Mouse (Mus musculus): ENCODE results near the gene Klhl10.

GRCm38 (mm10) chr11:100432002-100432401 lies 9.7 kb upstream of the Klhl10 start:
- no peak for TF ChIP-seq POLR2A (IDR thresholded peaks at IDR 0.05; ENCODE audit: extremely low read depth, insufficient read depth, low read length)
- TF ChIP-seq CTCF (IDR thresholded peaks at IDR 0.05; ENCODE audit: extremely low read depth, insufficient read depth, low read length) = no peak

All from cortical plate, adult 2 months (tissue).